Mouse (Mus musculus) 416B (cell line): ENCODE measurements at regions not wholly inside any gene's neighbourhood (a gene's known extent, or its start where the extent isn't known, plus 50 kb on each side); places are given as distances from the start of the nearest gene placed in this dataset.
A peak's percentile ranks its signal among the peaks of the same experiment; 100 is the strongest.

Experiments
- DNase-seq: peaks from one replicate; pipeline ENCODE4 v3.0.0; 2011; ENCODE audit warnings: low read depth

GRCm38 (mm10) chr1:89288921-89289320 is 165.7 kb upstream of the Agap1 start:
- no peak for DNase-seq

- no peak for DNase-seq
These were observed 157.9 kb upstream of the Agap1 start for GRCm38 (mm10) chr1:89296691-89297090.

GRCm38 (mm10) chr1:89297766-89298165 is 156.8 kb upstream of the Agap1 start:
- DNase-seq, result no peak

GRCm38 (mm10) chr1:89301151-89301550 is 153.5 kb upstream of the Agap1 start:
- no peak for DNase-seq

GRCm38 (mm10) chr1:89302368-89302951 is 152.1 kb upstream of the Agap1 start:
- DNase-seq, result peak; percentile 65

GRCm38 (mm10) chr1:89305171-89305570 is 149.4 kb upstream of the Agap1 start:
- no peak for DNase-seq

- DNase-seq, result no peak
These were observed 145.8 kb upstream of the Agap1 start for GRCm38 (mm10) chr1:89308788-89309187.

- DNase-seq, result no peak
These were observed 141.5 kb upstream of the Agap1 start for GRCm38 (mm10) chr1:89313064-89313463.

GRCm38 (mm10) chr1:89317897-89318296 is 136.7 kb upstream of the Agap1 start:
- DNase-seq, result no peak

GRCm38 (mm10) chr1:89318663-89319062 is 135.9 kb upstream of the Agap1 start:
- DNase-seq, result no peak

GRCm38 (mm10) chr1:89322621-89323020 is 132.0 kb upstream of the Agap1 start:
- DNase-seq, result no peak

- peak; percentile 78 for DNase-seq
These were observed 131.5 kb upstream of the Agap1 start for GRCm38 (mm10) chr1:89323091-89323490.

- DNase-seq, result no peak
These were observed 123.3 kb upstream of the Agap1 start for GRCm38 (mm10) chr1:89331352-89331751.

GRCm38 (mm10) chr1:89332676-89333075 is 121.9 kb upstream of the Agap1 start:
- no peak for DNase-seq

- DNase-seq, result no peak
These were observed 116.7 kb upstream of the Agap1 start for GRCm38 (mm10) chr1:89337861-89338260.

GRCm38 (mm10) chr1:89342794-89343193 is 111.8 kb upstream of the Agap1 start:
- DNase-seq, result peak; percentile 17

- peak; percentile 36 for DNase-seq
These were observed 110.1 kb upstream of the Agap1 start for GRCm38 (mm10) chr1:89344546-89344945.

- DNase-seq, result no peak
These were observed 107.3 kb upstream of the Agap1 start for GRCm38 (mm10) chr1:89347341-89347740.

- DNase-seq, result no peak
These were observed 101.7 kb upstream of the Agap1 start for GRCm38 (mm10) chr1:89352936-89353335.

- no peak for DNase-seq
These were observed 95.3 kb upstream of the Agap1 start for GRCm38 (mm10) chr1:89359257-89359656.

GRCm38 (mm10) chr1:89364547-89365305 is 89.9 kb upstream of the Agap1 start:
- DNase-seq, result no peak

GRCm38 (mm10) chr1:89366891-89367290 is 87.7 kb upstream of the Agap1 start:
- no peak for DNase-seq

- DNase-seq, result no peak
These were observed 80.8 kb upstream of the Agap1 start for GRCm38 (mm10) chr1:89373806-89374205.

- no peak for DNase-seq
These were observed 80.3 kb upstream of the Agap1 start for GRCm38 (mm10) chr1:89374271-89374670.
